Mouse (Mus musculus): Measurements from ENCODE around the gene Msantd2. TPM values are rescaled to one million over a fixed set of nuclear protein-coding genes. Genes with fewer than 3 reads are reported as not detected.

Msantd2 gene
- polyA plus RNA-seq, 1 experiment from 2014 or later: 24.8 TPM

DNA sequence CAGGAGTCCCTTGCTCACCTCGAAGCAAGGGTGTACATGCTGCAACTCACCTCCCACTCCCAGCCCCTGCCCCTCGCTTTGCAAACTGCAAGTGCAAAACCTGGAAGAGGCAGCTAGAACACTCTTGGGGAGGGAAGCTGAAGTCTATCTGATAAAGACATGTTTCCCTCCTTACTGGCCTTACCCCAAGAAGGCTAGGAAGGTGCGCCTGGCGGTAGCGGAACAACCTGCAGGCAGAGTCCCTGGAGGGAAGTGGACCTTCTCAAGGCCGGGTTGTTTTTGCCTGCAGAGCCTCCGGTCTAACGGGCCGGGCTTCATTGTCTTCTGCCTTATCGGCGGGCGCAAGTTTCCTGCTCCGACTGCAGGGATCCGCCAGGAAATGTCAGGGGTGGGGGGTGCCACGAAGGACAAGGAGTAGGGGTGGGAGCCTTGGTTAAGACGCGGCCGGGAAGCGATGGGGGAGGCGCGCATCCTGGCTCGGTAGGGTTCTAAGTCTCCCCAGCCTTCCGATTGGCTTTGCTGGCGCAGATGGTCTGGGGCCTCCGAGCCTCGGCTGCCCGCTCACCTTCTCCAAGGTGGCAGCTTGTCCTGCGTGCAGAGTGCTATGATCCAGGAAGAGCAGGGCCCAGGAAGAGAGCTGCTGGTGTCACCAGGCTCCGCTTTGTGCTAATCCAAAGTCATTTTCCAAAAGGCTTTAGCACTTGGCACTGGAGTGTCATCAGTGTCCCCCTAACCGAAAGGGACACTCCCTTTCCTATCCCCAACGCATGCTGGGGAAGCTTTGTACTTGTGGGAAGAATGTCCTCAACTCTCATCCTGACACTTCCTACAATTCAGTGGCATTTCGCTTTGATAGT is 41.1 kb downstream of the Msantd2 start:
- Histone ChIP-seq H3K9ac (peak overlapping the region; percentile 28; the same call in 1 of the 2 replicates), H3K36me3 (peaks cover 9% of the 10 kb centered on the region; the same call in 1 of the 2 replicates), H3K4me2 (replicated peaks) (peak overlapping the region; percentile 64), H3K27me3 (peaks cover 56% of the 10 kb centered on the region), H3K27ac (replicated peaks) (0 out of 2 replicates have a peak overlapping the region, but pooled peaks have one; percentile 45), H3K4me3 (replicated peaks) (peak overlapping the region; percentile 36), H3K9me3 (replicated peaks) (no peaks in the 10 kb centered on the region), H3K4me1 (peaks cover 34% of the 10 kb centered on the region)
- ATAC-seq (ENCODE audit: insufficient number of reproducible peaks, low FRiP score, low TSS enrichment, low read depth): peak; percentile 43; the same call in 1 of the 2 replicates
- 1% methylated on average over 32 of the region's 32 CpGs for WGBS

- 4% methylated on average over 31 of the region's 31 CpGs for WGBS
- H3K9me3 ChIP-seq (replicated peaks): no peaks in the 10 kb centered on the region
- H3K4me1 ChIP-seq: peaks cover 34% of the 10 kb centered on the region
- no peak; the same call in 1 of the 2 replicates for ATAC-seq (ENCODE audit: insufficient number of reproducible peaks, low FRiP score, low TSS enrichment, low read depth)
- peak overlapping the region; percentile 36 for H3K4me3 ChIP-seq (replicated peaks)
- peak overlapping the region; percentile 22; the same call in 1 of the 2 replicates for H3K9ac ChIP-seq
- H3K36me3 ChIP-seq: peaks cover 3% of the 10 kb centered on the region; the same call in 1 of the 2 replicates
- H3K4me2 ChIP-seq (replicated peaks): peak overlapping the region; percentile 64
- H3K27ac ChIP-seq (replicated peaks): no peak overlapping the region
- peaks cover 54% of the 10 kb centered on the region for H3K27me3 ChIP-seq
These were observed 42.0 kb downstream of the Msantd2 start for GRCm38 (mm10) chr9:37530888-37531705.

DNA sequence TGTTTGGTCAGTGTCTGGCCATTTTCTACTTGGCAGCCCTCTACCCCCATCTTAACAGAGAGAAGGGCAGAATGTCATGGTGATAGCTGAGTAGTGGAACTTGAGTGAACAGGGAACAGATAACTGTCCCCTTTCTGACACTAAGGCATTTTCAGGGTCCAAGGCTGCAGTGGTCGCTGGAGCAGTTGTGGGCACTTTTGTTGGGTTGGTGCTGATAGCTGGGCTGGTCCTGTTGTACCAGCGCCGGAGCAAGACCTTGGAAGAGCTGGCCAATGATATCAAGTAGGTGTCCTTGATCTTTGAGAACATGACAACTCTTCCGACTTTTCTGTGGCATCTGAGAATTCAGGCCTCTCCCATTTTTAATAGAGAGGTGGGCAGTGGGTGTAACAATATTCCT is 47.7 kb downstream of the Msantd2 start:
- WGBS: 78% methylated on average over 4 of the region's 4 CpGs
- H3K27me3 ChIP-seq: peaks cover 4% of the 10 kb centered on the region; the same call in 1 of the 2 replicates
- no peaks in the 10 kb centered on the region for H3K36me3 ChIP-seq
- no peaks in the 10 kb centered on the region for H3K9me3 ChIP-seq (replicated peaks)
- no peak overlapping the region for H3K27ac ChIP-seq (replicated peaks)
- H3K4me3 ChIP-seq (replicated peaks): no peak overlapping the region
- ATAC-seq (ENCODE audit: insufficient number of reproducible peaks, low FRiP score, low TSS enrichment, low read depth): no peak
- peaks cover 6% of the 10 kb centered on the region for H3K4me1 ChIP-seq
- no peak overlapping the region for H3K4me2 ChIP-seq (replicated peaks)
- H3K9ac ChIP-seq: no peak overlapping the region

- 58% methylated on average over 5 of the region's 5 CpGs for WGBS
- H3K27me3 ChIP-seq: peaks cover 4% of the 10 kb centered on the region; the same call in 1 of the 2 replicates
- ATAC-seq (ENCODE audit: insufficient number of reproducible peaks, low FRiP score, low TSS enrichment, low read depth): no peak
These were observed 48.6 kb downstream of the Msantd2 start for GRCm38 (mm10) chr9:37537658-37538250.

DNA sequence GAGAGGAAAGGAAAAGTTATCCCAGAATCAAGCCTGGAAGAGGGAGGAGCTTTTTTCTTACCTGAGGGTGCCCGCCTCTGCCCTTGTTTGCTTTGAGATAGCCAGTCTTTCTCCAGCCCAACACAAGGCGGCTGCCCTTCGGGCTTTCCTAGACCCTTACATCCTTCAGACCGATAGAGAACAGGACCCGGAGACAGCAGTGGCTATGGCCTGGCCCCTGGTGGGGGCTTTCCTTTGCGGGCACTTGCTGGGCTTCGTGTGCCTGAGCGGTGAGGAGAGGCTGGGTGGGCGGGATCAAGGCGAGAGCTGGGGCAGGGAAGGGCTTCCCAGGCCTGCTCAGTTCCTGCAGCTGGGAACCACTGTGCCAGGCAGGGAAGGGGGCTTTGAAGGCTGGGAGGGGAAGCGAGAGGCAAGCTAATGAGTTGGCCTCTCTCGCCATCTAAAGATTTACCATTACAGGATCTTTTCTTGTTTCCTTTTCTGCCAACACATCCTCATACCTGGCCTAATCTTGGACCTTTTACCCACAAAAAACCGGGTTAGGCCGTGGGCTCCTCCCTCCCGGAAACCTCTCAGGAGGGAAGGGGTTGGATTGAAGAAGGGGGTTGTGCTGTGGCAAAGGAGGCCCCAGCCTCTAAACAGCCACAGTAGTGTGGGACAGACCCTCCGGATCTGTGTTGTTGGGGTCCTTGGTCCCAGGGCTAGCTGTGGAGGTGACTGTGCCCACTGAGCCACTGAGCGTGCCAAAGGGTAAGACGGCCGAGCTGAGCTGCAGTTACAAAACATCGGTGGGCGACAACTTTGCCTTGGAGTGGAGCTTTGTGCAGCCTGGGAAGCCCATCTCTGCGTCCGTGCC is 50.3 kb downstream of the Msantd2 start, which contains the start of gene Vsig2:
TSS of gene Vsig2 (plus strand) at position 86 of the 856 bp plus-strand sequence.
- ATAC-seq (ENCODE audit: insufficient number of reproducible peaks, low FRiP score, low TSS enrichment, low read depth): peak; percentile 45; the same call in 1 of the 2 replicates
- peaks cover 9% of the 10 kb centered on the region for H3K4me1 ChIP-seq
- 55% methylated on average over 23 of the region's 23 CpGs for WGBS
- peaks cover 4% of the 10 kb centered on the region; the same call in 1 of the 2 replicates for H3K27me3 ChIP-seq
- no peak within 1 kb of the TSS for H3K4me2 ChIP-seq (replicated peaks)
- H3K4me3 ChIP-seq (replicated peaks): no peak within 1 kb of the TSS
- H3K9ac ChIP-seq: no peak within 1 kb of the TSS
- H3K27ac ChIP-seq (replicated peaks): no peak within 1 kb of the TSS
- H3K9me3 ChIP-seq (replicated peaks): no peaks in the 10 kb centered on the region
- no peaks in the 10 kb centered on the region for H3K36me3 ChIP-seq

More at GRCm38 (mm10) chr9:37537658-37538250, 48.6 kb downstream of the Msantd2 start:
- no peaks in the 10 kb centered on the region for H3K9me3 ChIP-seq (replicated peaks)
- no peak overlapping the region for H3K4me3 ChIP-seq (replicated peaks)
- H3K4me2 ChIP-seq (replicated peaks): no peak overlapping the region
- no peak overlapping the region for H3K27ac ChIP-seq (replicated peaks)
- peaks cover 6% of the 10 kb centered on the region for H3K4me1 ChIP-seq
- no peak overlapping the region for H3K9ac ChIP-seq
- H3K36me3 ChIP-seq: no peaks in the 10 kb centered on the region

GRCm38 (mm10) chr9:37540226-37540625 is 51.1 kb downstream of the Msantd2 start:
- Histone ChIP-seq H3K4me3 (replicated peaks) (no peak overlapping the region), H3K9ac (no peak overlapping the region), H3K9me3 (replicated peaks) (no peaks in the 10 kb centered on the region), H3K4me1 (peaks cover 16% of the 10 kb centered on the region), H3K36me3 (no peaks in the 10 kb centered on the region), H3K27me3 (peaks cover 6% of the 10 kb centered on the region), H3K27ac (replicated peaks) (no peak overlapping the region), H3K4me2 (replicated peaks) (no peak overlapping the region)
- no peak for ATAC-seq (ENCODE audit: insufficient number of reproducible peaks, low FRiP score, low TSS enrichment, low read depth)
- WGBS: 87% methylated on average over 4 of the region's 4 CpGs

DNA sequence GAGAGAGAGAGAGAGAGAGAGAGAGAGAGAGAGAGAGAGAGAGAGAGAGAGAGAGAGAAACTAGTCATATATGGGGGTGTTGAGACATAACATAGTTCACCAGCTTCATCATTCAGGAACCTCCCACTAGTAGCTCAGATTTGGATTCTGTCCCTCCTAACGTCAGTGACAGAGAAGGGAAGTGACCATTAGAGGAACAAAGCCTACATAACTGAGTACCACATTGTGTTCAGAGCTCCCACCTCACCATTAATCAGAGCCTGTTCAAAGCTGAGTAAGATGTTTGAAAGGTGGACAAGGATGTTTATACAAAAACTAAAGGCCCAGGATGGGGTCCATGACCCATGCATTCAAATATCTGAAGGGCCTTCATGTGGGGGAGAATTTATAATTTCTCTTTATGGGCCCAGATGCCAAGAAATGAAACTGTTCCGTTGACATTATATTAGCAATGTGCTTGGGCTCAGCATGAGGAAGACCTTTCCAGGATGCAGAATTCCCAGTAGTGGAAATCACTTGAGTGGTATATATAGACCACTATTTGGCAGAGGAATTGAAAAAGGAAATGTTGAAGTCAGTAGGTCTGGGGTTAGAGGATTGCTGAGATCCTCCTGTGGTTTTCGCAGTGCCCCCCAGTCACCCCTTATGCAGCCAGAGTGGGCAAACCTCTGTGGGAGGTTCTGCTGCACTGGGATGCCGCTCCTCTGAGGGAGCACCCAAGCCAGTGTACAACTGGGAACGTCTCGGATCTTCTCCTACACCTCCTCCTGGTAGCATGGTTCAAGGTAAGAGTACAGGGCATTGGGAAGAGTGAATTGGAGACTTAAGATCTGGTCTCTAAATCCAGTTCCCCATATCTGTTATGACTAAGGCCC is 51.8 kb downstream of the Msantd2 start:
- 80% methylated on average over 6 of the region's 6 CpGs for WGBS
- Histone ChIP-seq H3K27me3 (peaks cover 13% of the 10 kb centered on the region), H3K9ac (no peak overlapping the region), H3K4me1 (peaks cover 18% of the 10 kb centered on the region), H3K27ac (replicated peaks) (no peak overlapping the region), H3K36me3 (no peaks in the 10 kb centered on the region), H3K4me2 (replicated peaks) (no peak overlapping the region), H3K9me3 (replicated peaks) (no peaks in the 10 kb centered on the region), H3K4me3 (replicated peaks) (no peak overlapping the region)
- ATAC-seq (ENCODE audit: insufficient number of reproducible peaks, low FRiP score, low TSS enrichment, low read depth): no peak

DNA sequence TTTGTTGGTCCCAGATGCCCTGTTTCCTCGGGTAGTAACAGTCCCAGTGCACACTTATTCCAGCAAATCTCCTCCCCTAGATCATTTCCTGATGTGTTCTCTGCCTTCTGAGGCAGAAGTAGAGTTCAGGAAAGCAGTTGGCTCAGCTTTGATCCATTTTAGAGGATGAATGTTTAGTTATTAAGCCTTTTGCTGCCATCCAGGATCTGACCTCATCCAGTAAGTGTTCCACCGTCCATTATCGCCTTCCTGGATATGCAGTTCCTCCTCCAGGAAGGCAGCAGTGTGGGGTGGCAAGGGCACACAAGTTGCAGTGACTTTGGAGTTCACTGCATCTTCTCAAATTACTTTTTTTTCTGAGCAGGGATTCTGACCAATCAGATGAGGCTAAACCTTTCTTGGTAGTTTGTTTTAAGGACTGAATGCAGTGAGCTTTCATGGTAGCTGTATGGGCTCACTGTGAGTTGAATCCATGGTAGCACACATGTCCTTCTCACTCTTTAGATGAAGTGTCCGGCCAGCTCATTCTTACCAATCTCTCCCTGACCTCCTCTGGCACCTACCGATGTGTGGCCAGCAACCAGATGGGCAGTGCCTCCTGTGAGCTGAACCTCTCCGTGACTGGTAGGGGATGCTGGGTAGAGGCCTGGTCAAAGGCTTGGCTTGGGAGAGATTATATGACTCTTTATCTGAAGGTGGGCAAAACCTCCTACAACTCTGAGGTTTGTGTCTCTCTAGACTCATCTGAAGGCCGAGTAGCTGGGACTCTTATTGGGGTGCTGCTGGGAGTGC is 52.9 kb downstream of the Msantd2 start:
- Histone ChIP-seq H3K4me2 (replicated peaks) (no peak overlapping the region), H3K27me3 (peaks cover 19% of the 10 kb centered on the region), H3K27ac (replicated peaks) (no peak overlapping the region), H3K9me3 (replicated peaks) (no peaks in the 10 kb centered on the region), H3K36me3 (no peaks in the 10 kb centered on the region), H3K4me1 (peaks cover 18% of the 10 kb centered on the region), H3K9ac (no peak overlapping the region), H3K4me3 (replicated peaks) (no peak overlapping the region)
- WGBS: 65% methylated on average over 7 of the region's 7 CpGs
- no peak for ATAC-seq (ENCODE audit: insufficient number of reproducible peaks, low FRiP score, low TSS enrichment, low read depth)

DNA sequence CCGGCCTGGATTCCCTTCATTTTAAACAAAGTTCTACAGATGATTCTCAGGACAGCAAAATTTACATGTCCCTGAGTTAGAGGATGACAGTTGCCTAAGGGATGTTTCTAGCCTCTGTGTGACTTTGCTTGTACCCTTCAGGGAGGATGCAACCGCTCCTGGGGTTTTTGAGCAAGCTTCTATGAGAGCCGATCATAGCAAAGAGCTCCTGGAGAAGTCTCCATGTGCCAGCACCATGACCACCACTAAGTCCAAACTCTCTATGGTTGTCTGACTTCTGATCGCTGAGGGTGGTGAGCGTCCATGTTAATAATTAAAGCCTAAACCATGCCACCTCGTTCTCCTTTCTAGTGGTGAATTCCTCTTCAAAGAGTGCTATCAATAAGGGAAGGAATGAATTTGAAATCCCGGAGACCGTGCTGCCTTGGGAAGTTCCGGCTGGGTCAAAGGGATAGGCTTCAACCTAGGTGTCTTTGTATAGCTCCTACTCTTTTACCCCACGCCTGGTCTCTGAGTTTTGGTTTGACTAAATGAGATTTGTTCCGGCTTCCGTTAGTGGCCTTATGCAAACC is 54.8 kb downstream of the Msantd2 start:
- 30% methylated on average over 12 of the region's 12 CpGs for WGBS
- no peak for ATAC-seq (ENCODE audit: insufficient number of reproducible peaks, low FRiP score, low TSS enrichment, low read depth)
- Histone ChIP-seq H3K27ac (replicated peaks) (no peak overlapping the region), H3K4me2 (replicated peaks) (peak overlapping the region; percentile 59), H3K9ac (no peak overlapping the region), H3K27me3 (peaks cover 28% of the 10 kb centered on the region), H3K36me3 (no peaks in the 10 kb centered on the region), H3K4me3 (replicated peaks) (peak overlapping the region; percentile 42), H3K9me3 (replicated peaks) (no peaks in the 10 kb centered on the region), H3K4me1 (peaks cover 18% of the 10 kb centered on the region)
